Mouse (Mus musculus): ENCODE results near the gene Atf7. TPM values are rescaled to one million over a fixed set of nuclear protein-coding genes. Genes with fewer than 3 reads are reported as not detected.
"Not testable (repeated sequence)": the region's sequence is repeated elsewhere in the genome, so short reads cannot be mapped to it uniquely, and the experiment has no call there.

Gene Atf7
- total RNA-seq, 2 experiments from 2014 or later = 43.1 to 124 TPM

DNA sequence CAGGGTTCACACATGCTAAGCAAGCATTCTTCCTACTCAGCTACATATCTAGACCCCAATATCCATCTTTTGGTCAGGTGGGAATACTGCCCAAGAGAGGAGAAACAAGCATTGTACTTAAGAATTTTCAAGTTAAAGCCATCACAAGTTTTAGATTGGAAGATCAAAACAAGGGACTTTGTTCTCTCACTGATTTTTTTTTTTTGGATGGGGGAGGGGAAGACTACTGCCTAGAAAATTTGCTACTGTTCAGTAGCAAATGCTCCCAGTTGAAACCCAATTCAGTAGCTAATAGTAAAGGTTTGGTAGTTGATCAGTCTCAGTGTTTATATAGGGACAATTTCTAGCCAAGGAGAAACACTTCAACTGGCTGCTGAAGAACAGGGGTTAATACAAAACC lies 2.7 kb downstream of the Atf7 start:
- no peak for ATAC-seq (replicated peaks; ENCODE audit: poor library complexity, severe bottlenecking)

DNA sequence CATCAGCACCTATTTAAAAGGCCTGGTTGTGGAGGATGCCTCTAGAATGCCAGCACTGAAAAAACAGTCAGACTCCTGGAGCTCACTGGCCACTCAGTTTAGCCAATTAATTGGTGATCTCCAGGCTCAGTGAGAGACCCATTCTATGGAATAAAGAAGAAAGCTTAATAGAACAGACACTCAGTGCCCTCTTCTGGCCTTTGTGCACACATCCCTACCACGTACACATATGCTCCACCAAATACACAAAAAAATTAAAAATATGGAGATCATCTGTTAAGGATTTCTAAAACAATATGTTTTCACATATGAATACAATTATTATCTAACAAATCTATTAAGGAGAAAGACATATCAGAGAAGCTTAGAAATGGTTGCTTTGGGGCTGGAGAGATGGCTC lies 4.5 kb downstream of the Atf7 start:
- no peak for ATAC-seq (replicated peaks; ENCODE audit: poor library complexity, severe bottlenecking)

DNA sequence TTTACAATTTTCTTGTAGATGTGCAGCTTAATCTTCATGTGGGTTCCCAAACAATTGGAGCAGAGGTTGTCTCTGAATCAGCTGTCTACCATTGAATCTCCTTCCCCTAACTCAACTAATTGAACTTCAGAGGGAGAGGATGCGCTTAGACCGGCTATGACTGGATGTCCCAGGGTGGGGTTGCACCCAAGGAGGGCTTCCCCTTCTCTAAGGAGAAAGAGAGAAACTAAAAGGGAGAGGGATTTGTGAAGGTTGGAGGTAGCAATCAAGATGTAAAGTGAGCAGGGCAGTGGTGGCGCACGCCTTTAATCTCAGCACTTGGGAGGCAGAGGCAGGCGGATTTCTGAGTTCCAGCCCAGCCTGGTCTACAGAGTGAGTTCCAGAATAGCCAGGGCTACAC lies 5.8 kb downstream of the Atf7 start:
- no peak for ATAC-seq (replicated peaks; ENCODE audit: poor library complexity, severe bottlenecking)

DNA sequence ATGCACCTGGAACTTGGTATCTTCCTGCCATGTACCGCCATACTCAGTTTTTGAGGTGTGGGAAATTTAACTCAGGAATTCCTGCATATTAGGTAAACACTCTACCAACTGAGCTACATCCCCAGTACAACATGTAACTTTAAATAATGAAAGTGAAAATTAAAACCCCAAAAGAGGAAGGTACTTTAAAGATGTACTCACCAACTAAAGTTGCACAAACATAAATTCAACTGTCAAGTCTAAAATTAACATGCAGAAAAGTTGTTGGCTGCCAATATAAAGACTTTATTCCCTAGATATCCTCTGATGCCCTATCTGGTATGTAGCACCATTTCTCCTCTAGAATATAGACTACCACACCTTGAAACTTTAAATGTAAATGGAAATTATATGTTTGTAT lies 7.6 kb downstream of the Atf7 start:
- ATAC-seq (replicated peaks; ENCODE audit: poor library complexity, severe bottlenecking) = peak; percentile 87

DNA sequence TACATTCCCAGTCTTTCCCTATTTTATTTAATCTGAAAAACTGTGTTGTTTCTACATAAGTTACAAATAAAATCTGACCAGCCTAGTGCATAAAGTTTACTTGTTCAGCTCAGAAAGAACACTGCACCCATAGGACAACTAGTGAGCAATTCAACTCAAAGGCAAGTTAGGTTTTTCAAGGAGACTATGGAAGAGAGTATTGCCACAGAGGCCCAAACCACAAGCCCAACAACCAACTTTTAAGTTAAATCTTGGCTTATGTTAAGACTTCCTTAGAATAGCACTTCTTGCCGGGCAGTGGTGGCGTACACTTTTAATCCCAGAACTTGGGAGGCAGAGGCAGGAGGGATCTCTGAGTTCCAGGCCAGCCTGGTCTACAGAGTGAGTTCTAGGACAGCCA lies 9.1 kb downstream of the Atf7 start:
- peak; percentile 67 for ATAC-seq (replicated peaks; ENCODE audit: poor library complexity, severe bottlenecking)

DNA sequence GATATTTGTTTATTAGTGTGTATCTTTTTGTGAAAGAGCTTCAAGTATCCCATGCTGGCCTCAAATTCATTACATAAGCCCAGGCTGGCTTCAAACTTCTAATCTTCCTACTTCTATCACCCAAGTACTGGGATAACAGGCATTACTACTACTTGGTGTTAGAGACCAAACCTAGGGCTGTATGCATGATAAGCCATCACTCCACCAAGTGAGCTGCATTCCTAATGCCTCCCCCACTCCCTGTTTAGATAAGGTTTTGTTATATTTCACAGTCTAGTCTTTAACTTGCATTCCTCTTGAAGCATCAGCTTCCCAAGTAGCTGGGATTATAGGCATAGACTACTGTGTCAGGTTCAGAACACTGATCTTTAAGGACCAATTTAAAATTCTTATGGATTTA lies 11.0 kb downstream of the Atf7 start:
- ATAC-seq (replicated peaks; ENCODE audit: poor library complexity, severe bottlenecking) = no peak

DNA sequence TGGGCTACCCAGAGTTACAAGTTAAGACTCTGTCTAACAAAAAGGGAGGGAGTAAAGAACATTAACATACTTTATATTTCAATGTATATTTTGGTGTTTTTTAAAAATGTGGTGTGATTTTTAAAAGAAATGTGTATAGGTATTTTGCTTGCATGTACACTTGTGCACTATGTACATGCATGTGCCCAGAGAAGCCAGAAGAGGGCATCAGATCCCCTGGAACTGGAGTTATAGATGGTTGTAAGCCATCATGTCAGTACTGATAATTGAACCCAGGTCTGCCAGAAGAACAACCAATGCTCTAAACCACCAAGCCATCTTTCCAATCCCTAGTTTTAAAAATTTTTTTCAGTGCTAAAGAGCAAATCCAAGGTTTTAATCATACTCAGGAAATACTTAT lies 12.3 kb downstream of the Atf7 start:
- ATAC-seq (replicated peaks; ENCODE audit: poor library complexity, severe bottlenecking) = no peak

DNA sequence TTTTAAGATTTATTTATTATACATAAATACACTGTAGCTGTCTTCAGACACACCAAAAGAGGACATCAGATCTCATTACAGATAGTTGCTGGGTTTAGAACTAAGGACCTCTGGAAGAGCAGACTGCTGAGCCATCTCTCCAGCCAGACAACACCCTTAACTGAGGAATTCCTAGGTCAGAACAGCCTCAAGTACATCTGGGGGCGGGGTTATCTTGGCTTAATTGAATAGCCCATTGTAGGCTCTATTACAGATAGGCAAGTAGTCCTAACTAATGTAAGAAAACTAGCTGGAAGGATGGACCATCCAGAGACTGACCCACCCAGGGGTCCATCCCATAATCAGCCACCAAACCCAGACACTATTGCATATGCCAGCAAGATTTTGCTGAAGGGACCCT lies 16.7 kb downstream of the Atf7 start:
- not testable (repeated sequence) for ATAC-seq (replicated peaks; ENCODE audit: poor library complexity, severe bottlenecking)

DNA sequence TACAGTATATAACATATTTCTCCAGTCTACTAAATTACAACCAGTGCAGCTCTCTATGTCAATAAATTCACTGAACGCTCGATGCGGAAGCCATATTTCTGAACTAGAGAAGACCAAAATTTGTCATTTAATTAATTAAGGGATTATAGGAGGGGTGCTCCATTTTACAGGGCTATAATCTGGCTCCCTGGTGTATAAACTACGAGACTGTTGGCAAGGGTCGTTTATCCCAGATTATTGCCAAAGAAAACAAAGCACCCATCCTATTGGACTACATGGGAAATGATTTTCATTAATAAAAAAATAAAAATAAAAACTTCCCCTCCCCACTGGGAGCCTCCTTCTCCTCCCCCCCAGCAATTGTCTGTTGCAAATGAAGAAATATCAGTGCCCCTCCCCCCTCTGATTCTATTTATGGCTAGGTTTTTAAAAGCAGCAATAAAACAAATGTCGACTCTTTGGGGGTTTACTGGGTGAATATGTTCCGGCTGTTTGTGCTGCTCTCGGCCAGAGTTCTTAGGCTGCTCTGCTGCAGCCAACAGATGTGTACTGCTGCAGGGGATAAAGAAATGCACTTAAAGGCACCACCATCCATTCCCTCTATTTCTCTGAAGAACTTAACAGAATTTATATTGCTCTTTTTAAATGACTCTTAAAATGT lies 31.1 kb downstream of the Atf7 start:
- no peak for ATAC-seq (replicated peaks; ENCODE audit: poor library complexity, severe bottlenecking)

DNA sequence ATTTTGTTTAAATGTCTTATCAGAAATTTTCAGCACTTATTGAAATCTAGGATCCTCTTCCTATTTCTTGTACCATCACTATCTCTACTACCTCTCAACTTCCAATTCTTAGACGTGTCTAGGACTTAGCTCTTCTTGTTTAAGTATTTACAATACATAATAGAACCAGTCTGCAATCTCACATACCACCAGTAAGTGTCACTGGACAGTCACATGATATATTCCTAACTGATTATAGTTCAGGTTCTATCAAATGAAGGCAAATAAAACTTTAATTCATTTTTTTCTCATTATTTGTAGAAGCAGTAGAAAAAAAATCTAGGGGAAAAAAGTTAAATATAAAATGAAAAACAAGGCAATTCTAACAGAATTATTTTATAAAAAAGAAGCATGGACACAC lies 32.6 kb downstream of the Atf7 start:
- no peak for ATAC-seq (replicated peaks; ENCODE audit: poor library complexity, severe bottlenecking)

DNA sequence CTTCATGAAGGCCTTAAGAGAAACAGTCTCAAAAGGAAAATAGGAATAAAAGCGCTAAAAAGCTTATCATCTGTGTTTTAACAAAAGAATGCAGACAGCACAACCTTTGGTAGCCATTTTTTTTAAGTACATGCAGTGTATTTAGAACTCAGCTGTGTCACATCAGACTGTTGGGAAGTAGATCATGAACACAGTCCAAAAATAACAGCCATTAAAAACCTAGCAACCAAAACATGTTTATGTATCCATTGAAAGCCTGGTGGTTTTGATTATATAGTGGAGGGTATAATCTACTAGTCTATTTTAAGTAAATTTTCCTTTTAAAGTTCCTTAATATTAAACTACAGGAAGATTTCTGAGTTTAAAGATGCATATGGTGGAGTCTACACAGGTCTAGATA lies 34.7 kb downstream of the Atf7 start:
- no peak for ATAC-seq (replicated peaks; ENCODE audit: poor library complexity, severe bottlenecking)

DNA sequence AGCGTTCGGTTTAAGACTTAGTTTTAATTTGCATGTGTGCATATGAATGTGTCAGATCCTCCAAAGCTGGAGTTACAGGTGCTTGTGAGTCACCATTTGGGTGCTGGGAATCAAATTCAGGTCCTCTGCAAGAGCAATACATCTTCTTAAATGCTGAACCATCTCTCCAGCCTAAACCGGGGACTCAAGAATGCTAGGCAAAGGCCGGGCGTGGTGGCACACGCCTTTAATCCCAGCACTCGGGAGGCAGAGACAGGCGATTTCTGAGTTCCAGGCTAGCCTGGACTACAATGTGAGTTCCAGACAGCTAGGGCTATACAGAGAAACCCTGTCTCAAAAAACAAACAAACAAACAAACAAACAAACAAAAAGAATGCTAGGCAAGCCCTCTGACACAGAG lies 35.4 kb downstream of the Atf7 start:
- no peak for ATAC-seq (replicated peaks; ENCODE audit: poor library complexity, severe bottlenecking)

DNA sequence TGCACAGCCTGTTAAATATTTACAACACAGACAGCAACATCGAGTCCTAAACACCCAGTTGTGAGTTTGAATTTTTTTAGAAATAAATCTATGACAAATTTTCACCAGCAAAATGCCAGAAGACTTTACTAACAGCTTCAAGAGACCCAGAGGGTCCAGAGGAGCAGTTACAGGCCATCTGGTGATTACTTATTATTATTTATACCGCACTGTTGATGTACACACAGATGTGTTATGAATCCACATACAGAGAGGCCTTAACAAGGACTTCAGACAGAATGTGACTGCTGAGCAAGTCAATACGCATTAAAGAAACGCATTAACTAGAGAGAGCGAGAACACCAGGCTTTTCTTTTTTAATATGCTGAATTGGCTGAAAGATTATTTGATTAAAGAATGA lies 39.8 kb downstream of the Atf7 start:
- no peak for ATAC-seq (replicated peaks; ENCODE audit: poor library complexity, severe bottlenecking)

DNA sequence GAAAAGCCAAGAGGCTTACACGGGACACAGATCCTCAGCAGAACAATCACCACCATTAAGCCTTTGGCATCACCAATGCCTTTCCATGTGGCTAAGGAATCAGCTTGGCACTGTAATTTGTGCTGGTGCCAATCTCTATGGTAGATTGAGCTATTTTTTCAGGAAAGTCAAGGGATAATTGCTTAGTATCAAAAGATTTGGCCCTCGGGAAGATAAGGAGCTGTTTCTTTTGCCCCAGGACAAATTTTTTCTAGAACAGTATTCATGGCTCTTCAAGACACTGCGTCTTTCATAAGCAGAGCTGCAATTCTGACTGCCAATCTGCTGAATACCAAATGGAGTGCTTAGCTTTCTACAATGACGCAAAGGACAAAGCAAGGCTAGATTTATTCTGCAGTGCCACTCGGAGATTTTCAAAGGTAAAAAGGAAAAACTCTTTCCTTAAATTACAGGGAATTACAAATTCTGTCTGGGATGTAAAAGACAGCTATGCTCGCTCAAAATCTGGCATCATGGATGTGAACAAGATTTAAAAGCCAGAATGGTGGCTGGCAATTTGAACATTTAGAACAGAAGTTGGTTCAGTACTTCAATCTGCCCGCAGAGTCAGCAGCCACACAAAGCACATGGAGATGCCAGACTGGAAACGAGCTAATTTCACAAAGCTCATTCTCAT lies 41.4 kb downstream of the Atf7 start:
- no peak for ATAC-seq (replicated peaks; ENCODE audit: poor library complexity, severe bottlenecking)

DNA sequence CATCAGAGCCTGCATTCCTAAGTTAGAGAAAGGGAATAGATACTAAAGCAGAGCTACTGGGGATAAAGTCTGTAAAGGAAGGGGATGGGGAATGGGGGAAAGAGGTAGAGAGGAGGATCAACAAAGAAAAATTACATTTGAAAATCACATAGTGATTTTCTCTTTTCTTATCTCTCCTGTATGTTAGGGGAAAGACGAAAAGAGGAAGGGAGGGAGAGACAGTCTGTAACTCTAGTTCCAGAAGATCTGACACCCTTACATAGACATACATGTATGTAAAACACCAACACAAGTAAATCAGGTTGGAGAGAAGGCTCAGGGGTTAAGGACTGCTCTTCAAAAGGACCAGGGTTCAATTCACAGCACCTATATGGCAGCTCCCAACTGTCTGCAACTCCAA lies 44.1 kb downstream of the Atf7 start:
- ATAC-seq (replicated peaks; ENCODE audit: poor library complexity, severe bottlenecking) = no peak

DNA sequence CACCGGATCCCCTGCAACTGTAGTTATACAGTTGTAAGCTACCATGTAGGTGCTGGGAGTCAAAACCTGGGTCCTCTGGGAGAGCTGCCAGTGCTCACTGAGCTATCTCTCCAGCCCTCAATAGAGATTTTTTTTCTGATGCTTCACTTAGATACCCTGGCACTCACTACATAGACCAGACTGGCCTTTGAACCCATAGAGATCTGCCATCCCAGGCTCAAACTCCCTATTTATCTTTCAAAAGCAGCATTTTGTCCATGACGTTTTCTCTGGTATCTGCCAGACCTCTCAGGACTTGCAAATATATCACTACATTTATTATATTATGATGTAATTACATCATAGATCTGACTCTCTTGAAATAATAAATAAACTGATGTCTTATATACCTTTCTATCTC lies 46.9 kb downstream of the Atf7 start:
- no peak for ATAC-seq (replicated peaks; ENCODE audit: poor library complexity, severe bottlenecking)

DNA sequence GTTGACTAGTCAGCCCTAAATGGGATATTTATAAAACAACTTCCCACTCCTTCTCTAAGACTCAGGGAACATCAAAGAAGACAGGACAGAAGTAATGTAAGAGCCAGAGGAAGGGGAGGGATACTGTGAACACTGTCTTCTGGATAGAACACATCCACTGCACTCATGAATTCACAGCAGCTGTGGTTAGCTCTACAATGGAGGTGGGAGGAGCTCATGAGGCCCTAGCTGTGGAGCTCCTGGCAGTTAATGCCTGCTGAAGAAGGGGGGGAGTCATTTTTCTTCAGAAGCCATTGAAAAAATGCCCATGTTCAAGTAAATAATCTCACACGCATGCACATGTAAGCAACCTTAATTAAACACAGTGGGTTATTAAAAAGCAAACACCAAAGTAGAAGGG lies 48.3 kb downstream of the Atf7 start:
- no peak for ATAC-seq (replicated peaks; ENCODE audit: poor library complexity, severe bottlenecking)

DNA sequence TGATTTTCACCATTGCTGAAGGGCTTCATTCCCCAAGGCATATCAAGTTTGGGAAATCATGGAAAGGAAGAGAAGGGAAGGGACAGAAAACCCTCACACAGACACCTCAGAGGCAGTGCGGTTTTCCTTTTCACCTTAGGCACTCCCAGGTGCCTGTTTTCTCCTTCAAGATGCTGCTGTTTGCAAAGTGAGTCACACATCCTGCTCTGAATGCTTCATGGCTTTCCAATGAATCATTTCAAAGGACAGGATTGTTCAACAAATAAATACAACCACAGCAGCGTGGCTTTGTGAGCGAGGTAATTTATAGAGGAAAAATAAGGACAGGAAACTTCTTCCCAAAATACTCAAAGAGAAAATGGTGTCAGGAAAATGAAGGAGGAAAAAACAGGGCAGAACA lies 53.2 kb downstream of the Atf7 start:
- ATAC-seq (replicated peaks; ENCODE audit: poor library complexity, severe bottlenecking) = no peak

DNA sequence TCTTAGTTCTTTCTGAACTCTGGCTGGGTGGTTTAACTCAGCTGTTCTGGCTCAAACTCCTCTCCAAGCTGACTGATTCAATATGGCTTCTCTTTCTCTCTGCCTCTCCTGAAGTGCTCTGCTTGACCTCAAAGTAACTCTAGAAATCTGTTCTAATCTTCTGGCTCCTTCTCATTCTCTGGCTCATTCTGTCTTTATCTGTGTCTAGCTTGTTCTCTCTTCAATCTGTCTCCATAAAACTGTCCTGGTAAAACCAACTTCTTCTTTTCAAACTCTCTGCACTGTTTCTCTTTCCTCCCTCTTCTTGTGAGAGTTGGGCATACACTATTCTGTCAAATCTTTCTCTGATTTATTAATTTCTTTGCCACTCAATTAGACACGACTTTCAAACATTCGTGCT lies 57.4 kb downstream of the Atf7 start:
- no peak for ATAC-seq (replicated peaks; ENCODE audit: poor library complexity, severe bottlenecking)

DNA sequence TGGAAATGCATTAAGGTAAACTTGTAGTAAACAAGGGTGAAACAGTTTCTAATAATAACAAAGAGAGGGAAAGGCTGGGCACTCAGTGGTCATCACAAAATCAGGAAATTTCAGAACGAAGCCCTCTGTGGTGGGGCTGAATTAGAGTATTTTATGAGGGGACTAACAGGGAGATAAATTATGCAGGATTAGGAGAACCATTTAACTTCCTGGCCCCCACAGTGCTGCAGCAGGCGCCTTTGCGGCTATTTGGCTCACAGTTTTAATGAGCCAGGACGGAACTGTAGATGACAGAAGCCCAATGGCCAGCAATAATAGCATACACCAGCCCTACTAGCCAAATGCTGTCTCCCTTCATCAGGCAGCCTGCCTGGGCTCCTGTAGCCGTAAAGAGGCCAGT lies 61.6 kb downstream of the Atf7 start:
- ATAC-seq (replicated peaks; ENCODE audit: poor library complexity, severe bottlenecking) = no peak

DNA sequence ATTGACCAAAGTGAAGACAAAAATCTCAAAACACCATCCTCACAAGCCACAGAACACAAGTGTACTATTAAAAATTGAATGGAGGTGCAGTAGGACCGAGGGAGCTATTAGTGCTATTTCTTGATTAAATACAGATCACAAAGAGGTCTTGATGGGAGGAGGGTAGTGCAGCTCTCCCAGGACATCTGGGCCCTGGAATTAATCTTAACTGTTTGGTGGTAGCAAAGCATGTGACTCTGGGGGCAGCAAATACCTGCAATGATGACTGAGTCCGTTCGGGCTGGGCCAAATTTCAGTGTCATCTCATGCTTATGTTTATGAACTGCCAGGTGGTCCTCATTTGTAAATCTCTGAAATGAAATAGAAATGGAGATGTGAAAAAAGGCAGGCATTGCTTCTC lies 62.2 kb downstream of the Atf7 start:
- ATAC-seq (replicated peaks; ENCODE audit: poor library complexity, severe bottlenecking) = no peak

DNA sequence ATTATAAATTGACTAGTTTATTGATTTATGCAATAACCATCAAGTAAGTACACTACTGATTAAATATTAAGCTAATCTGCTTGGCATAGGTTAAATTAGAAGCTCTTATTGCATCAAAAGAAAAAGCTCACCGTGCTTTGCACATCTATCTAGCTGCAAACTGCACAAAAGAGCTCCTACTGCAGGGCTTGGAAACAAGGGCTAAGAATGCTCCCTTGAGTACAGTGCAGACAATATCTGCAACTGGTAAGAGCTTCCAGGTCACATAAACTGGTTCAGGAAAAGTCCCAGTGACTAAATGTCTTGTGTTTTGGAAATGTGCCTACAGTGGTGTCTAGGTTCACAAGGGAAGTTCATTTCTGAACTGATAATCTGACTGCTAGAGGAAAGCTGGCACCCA lies 62.8 kb downstream of the Atf7 start:
- ATAC-seq (replicated peaks; ENCODE audit: poor library complexity, severe bottlenecking) = no peak

DNA sequence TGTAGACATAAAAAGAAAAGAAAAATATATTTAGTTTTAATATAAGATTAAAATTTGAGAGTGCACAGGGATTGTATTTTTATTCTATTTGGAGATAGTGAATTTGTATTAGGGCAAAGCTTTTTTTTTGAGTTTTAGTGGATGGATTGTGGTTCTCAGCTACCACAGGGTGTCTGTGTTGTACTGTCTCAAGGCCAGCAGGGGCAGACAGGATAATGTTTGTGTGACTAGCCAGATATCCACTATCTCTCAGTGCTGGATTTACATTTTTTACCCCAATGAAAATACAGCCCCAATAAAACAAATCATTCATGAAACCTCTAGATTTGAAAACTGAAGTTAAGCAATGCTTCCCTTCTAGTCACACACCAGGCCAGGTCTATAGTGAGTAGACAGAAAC lies 67.7 kb downstream of the Atf7 start:
- ATAC-seq (replicated peaks; ENCODE audit: poor library complexity, severe bottlenecking) = no peak
